Mouse (Mus musculus): ENCODE results near the gene Ctsa.

DNA sequence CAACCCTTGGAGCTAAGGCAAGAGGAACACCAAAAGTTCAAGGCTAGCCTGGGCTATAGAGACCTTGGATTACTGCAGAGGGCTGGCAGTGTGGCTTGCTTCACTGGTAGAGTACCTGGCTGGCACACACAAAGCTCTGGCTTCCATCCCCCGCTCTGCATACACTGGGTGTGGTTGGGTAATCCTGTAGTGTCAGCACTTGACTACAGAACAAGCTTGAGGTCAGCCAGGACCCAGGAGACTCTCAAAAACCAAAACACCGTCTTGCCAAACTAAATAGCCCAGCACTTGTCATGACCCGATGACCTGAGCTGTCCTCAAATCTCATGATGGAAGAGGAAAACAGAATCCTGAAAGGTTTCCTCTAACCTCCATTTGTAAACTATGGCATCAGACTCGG, 42.2 kb upstream of the Ctsa start:
- TF ChIP-seq CTCF (conservative IDR thresholded peaks at IDR 0.05; ENCODE audit: low read length), result no peak
- TF ChIP-seq NANOG (IDR thresholded peaks at IDR 0.05; ENCODE audit: borderline replicate concordance, low read length), result no peak
- TF ChIP-seq POU5F1 (IDR thresholded peaks at IDR 0.05; ENCODE audit: borderline replicate concordance, low read length), result no peak

Measured in E14TG2a.4 (cell line).